Mouse (Mus musculus): ENCODE results near the gene Foxl2.

DNA sequence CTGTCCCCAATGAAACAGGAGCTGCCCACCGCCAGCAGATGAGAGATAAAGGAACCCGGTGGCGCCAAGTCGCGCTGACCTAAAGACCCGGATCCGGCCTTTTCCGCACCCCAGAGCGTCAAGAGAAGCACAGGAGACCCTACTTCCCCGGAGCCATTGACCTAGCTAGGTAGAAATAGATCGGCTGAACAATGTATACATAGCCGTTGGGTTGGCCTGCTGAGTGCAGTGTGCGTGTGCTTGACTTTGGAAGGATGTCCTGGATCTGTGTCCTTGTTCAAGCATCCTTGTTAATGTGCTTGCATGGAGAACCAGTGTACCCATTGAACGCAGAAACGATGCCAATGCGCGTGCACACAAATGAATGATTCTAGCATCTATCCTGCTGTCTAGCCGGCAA, 8.6 kb downstream of the Foxl2 start:
- TF ChIP-seq POLR2A (IDR thresholded peaks at IDR 0.05; ENCODE audit: control insufficient read depth, low read depth, low read length) (no peak), CTCF (IDR thresholded peaks at IDR 0.05; ENCODE audit: control insufficient read depth, insufficient read depth, insufficient replicate concordance, low read depth, low read length) (no peak)

Measured in testis, adult 2 months (tissue).